Mouse (Mus musculus): ENCODE data around the gene Itgb6. TPM values are rescaled to one million over a fixed set of nuclear protein-coding genes. Genes with fewer than 3 reads are reported as not detected.

Itgb6 gene
- polyA plus RNA-seq, 1 experiment from 2014 or later, result 0.94 TPM

Other genes with a start within 250 kb of the Itgb6 start
- 0.90 and 1.5 TPM in 2 replicates for gene Pla2r1, start 169.3 kb downstream of the Itgb6 start, polyA plus RNA-seq (2016; fragmentation: Nextera tagmentation; extraction: Ambion mirVana)
- gene Rbms1, start 240.5 kb upstream of the Itgb6 start, polyA plus RNA-seq (2016; fragmentation: Nextera tagmentation; extraction: Ambion mirVana), result 74.1 and 77.4 TPM in 2 replicates

Measured in hindbrain, embryonic 12.5 days (tissue).